Mouse (Mus musculus) cerebellum, adult 2 months (tissue): Measurements from ENCODE around the gene Elfn1. TPM values are rescaled to one million over a fixed set of nuclear protein-coding genes. Genes with fewer than 3 reads are reported as not detected.

Experiments
- DNase-seq, 2 experiments: peaks; one replicate each; pipeline ENCODE4 v3.0.0; 2021
- H3K27ac ChIP-seq: fragments of 200-500 bp; 2 replicates; pipeline ENCODE4 v1.5.1; 2012; ENCODE audit warnings: low read length, control low read depth, inconsistent platforms; ENCODE audit not compliant: insufficient read depth
- H3K27me3 ChIP-seq: fragments of 200-500 bp; 2 replicates; pipeline ENCODE4 v1.6.1; 2012; ENCODE audit warnings: inconsistent platforms, mild to moderate bottlenecking, low read length, moderate library complexity; ENCODE audit not compliant: control insufficient read depth, insufficient read depth
- H3K4me1 ChIP-seq: fragments of 200-500 bp; 2 replicates; pipeline ENCODE4 v1.6.1; 2011; ENCODE audit warnings: low read length; ENCODE audit not compliant: control insufficient read depth, insufficient read depth
- H3K4me3 ChIP-seq: fragments of 200-500 bp; replicated peaks from 2 replicates; pipeline ENCODE3; 2011; ENCODE audit warnings: mild to moderate bottlenecking, low read depth, low read length, control low read depth; ENCODE audit not compliant: insufficient read depth
- CTCF ChIP-seq: fragments of 200-500 bp; IDR thresholded peaks from 2 replicates; pipeline ENCODE4 v1.5.1; 2011; ENCODE audit warnings: low read depth, mild to moderate bottlenecking, control low read depth, low read length, moderate library complexity, borderline replicate concordance; ENCODE audit not compliant: insufficient read depth
- POLR2A ChIP-seq: fragments of 200-500 bp; IDR thresholded peaks from 2 replicates; pipeline ENCODE4 v1.6.1; 2011; ENCODE audit warnings: low read length, control low read depth, borderline replicate concordance; ENCODE audit not compliant: insufficient read depth
- WGBS: fragments of 180-500 bp; shearing (Covaris S2); methylation state at CpG from one replicate; pipeline ENCODE4 v1.1.7; 2018; 5-methylcytosine and 5-hydroxymethylcytosine counted together
- polyA plus RNA-seq: library from polyadenylated mRNA; depleted of rRNA; stranded (reverse); fragments of >200 nt; gene quantifications from 2 replicates; pipeline ENCODE4 v1.2.3, GENCODE M21; 2012

Elfn1 gene
- polyA plus RNA-seq, 1 experiment: 8.6 TPM

GRCm38 (mm10) chr5:139921666-139922065 lies 13.9 kb downstream of the Elfn1 start:
- no peak for DNase-seq
- no peak overlapping the region for H3K4me3 ChIP-seq
- TF ChIP-seq POLR2A (no peak), CTCF (no peak)
- 40% methylated on average over 11 of the region's 11 CpGs for WGBS
- H3K27ac ChIP-seq: no peak overlapping the region
- no peaks in the 10 kb centered on the region for H3K27me3 ChIP-seq
- no peaks in the 10 kb centered on the region for H3K4me1 ChIP-seq

DNA sequence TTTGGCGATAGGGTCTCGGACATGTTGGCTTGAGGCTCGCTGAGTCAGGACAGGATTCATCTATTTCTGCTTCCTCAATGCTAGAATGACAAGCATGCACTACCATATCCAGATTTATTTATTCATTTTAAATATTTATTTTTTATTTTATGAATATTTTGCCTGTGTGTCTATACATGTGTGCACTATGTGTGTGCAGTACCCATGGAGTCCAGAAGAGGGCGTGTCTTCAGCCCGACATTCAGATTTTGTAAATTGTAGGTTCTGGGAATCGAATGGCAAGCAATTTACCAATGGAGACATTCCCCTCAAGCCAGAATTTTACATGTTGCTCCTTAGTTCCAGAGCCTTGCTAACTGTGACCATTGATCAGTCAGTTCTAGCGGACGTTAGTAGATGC lies 16.1 kb downstream of the Elfn1 start:
- 91% methylated on average over 8 of the region's 8 CpGs for WGBS
- H3K27ac ChIP-seq: no peak overlapping the region

GRCm38 (mm10) chr5:139930102-139930501 lies 22.4 kb downstream of the Elfn1 start:
- WGBS: 46% methylated on average over 12 of the region's 12 CpGs
- H3K4me1 ChIP-seq: no peaks in the 10 kb centered on the region
- peaks cover 4% of the 10 kb centered on the region; the same call in 1 of the 2 replicates for H3K27me3 ChIP-seq
- H3K4me3 ChIP-seq: no peak overlapping the region
- TF ChIP-seq POLR2A (no peak), CTCF (no peak)
- no peak overlapping the region for H3K27ac ChIP-seq
- no peak for DNase-seq

More for the DNA sequence above, 16.1 kb downstream of the Elfn1 start:
- Histone ChIP-seq H3K4me3 (no peak overlapping the region), H3K4me1 (no peaks in the 10 kb centered on the region), H3K27me3 (no peaks in the 10 kb centered on the region)
- no peak for DNase-seq
- TF ChIP-seq CTCF (no peak), POLR2A (no peak)

DNA sequence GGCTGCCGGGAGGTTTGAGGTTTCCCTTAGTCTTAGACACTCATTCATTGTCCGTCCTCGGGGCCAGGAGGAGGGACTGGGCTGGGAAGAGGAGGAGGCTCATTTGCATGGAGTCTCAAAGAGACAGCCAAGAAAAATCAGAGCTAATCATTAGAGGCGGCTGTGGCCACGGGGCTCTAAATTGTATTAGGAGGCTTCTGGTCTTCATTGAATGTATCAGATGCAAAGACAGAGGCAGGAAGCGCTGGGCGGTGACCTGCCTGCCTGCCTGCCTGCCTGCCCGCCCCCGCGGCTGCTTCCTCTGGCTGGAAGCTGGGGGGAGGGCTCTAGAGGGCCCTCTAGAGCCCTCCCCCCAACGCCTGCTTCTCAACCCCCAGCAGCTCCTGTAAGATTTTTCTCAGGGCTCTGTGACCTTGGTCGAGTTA lies 23.2 kb downstream of the Elfn1 start:
- 9% methylated on average over 12 of the region's 12 CpGs for WGBS
- no peak for DNase-seq
- Histone ChIP-seq H3K4me1 (no peaks in the 10 kb centered on the region), H3K4me3 (no peak overlapping the region), H3K27me3 (peaks cover 4% of the 10 kb centered on the region; the same call in 1 of the 2 replicates), H3K27ac (no peak overlapping the region)
- TF ChIP-seq CTCF (no peak), POLR2A (no peak)

- Histone ChIP-seq H3K4me1 (no peaks in the 10 kb centered on the region), H3K27me3 (peaks cover 4% of the 10 kb centered on the region; the same call in 1 of the 2 replicates), H3K4me3 (no peak overlapping the region), H3K27ac (no peak overlapping the region)
- TF ChIP-seq POLR2A: no peak
- no peak for TF ChIP-seq CTCF
- 10% methylated on average over 15 of the region's 15 CpGs for WGBS
- DNase-seq: no peak
Observed at GRCm38 (mm10) chr5:139931947-139932540, 24.3 kb downstream of the Elfn1 start.

GRCm38 (mm10) chr5:139932595-139933271 lies 25.0 kb downstream of the Elfn1 start:
- H3K27me3 ChIP-seq: peaks cover 4% of the 10 kb centered on the region; the same call in 1 of the 2 replicates
- DNase-seq: no peak
- TF ChIP-seq CTCF (no peak), POLR2A (no peak)
- H3K4me1 ChIP-seq: no peaks in the 10 kb centered on the region
- WGBS: 37% methylated on average over 13 of the region's 13 CpGs
- no peak overlapping the region for H3K4me3 ChIP-seq
- H3K27ac ChIP-seq: no peak overlapping the region

- no peak; the same call in 1 of the 2 replicates for TF ChIP-seq CTCF
- no peak for TF ChIP-seq POLR2A
- H3K27ac ChIP-seq: no peak overlapping the region
- DNase-seq: no peak
- H3K27me3 ChIP-seq: peaks cover 4% of the 10 kb centered on the region; the same call in 1 of the 2 replicates
- no peak overlapping the region for H3K4me3 ChIP-seq
- WGBS: 42% methylated on average over 7 of the region's 7 CpGs
- no peaks in the 10 kb centered on the region for H3K4me1 ChIP-seq
Observed at GRCm38 (mm10) chr5:139933476-139933875, 25.7 kb downstream of the Elfn1 start.

DNA sequence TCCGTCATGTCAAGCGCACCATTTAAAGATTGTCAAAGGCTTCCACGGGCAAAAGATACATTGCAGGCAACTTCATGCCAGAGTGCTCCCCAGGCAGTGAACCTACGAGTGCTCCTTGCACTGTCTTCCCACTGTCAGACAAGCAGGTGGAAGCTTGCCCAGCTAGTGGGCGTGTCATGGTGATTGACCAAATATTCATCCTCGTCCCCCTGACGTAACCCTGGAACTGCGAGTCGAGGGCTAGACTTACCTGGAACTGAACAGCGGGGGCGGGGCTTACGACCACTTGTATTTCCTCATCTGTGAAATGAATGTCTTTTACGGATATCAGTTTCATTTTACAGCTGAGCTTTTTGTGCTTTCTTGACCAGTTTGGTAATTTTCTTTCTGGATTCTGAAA lies 28.7 kb downstream of the Elfn1 start:
- TF ChIP-seq POLR2A (no peak), CTCF (no peak)
- DNase-seq: no peak
- 69% methylated on average over 13 of the region's 13 CpGs for WGBS

More for the DNA sequence above, 28.7 kb downstream of the Elfn1 start:
- no peaks in the 10 kb centered on the region for H3K27me3 ChIP-seq
- H3K4me1 ChIP-seq: no peaks in the 10 kb centered on the region
- no peak overlapping the region for H3K4me3 ChIP-seq
- no peak overlapping the region for H3K27ac ChIP-seq
